Mouse (Mus musculus) frontal cortex, postnatal 14 days (tissue): ENCODE results near the gene Tenm4.

Experiments
- DNase-seq, 2 experiments: peaks; one replicate each; pipeline ENCODE4 v3.0.0; 2022; ENCODE audit warnings: low spot score in 2 of 2

Gene Tenm4

GRCm38 (mm10) chr7:96170924-96171595 lies at the start of gene Tenm4:
Gene Tenm4, plus strand, starts transcription at chr7:96171246.
- DNase-seq, result no peak

GRCm38 (mm10) chr7:96130763-96131162 lies 40.3 kb upstream of the Tenm4 start:
- no peak for DNase-seq

- DNase-seq, result no peak
Observed at GRCm38 (mm10) chr7:96131175-96131574, 39.9 kb upstream of the Tenm4 start.

GRCm38 (mm10) chr7:96136497-96136961 lies 34.5 kb upstream of the Tenm4 start:
- no peak for DNase-seq

GRCm38 (mm10) chr7:96141876-96142275 lies 29.2 kb upstream of the Tenm4 start:
- DNase-seq, result no peak

- DNase-seq, result peak in 1 of 2 experiments; percentile 8
Observed at GRCm38 (mm10) chr7:96142973-96143596, 28.0 kb upstream of the Tenm4 start.

GRCm38 (mm10) chr7:96147436-96147835 lies 23.6 kb upstream of the Tenm4 start:
- DNase-seq, result no peak

GRCm38 (mm10) chr7:96148191-96148590 lies 22.9 kb upstream of the Tenm4 start:
- no peak for DNase-seq

GRCm38 (mm10) chr7:96151277-96151676 lies 19.8 kb upstream of the Tenm4 start:
- peak in 1 of 2 experiments; percentile 44 for DNase-seq

- DNase-seq, result no peak
Observed at GRCm38 (mm10) chr7:96151961-96152360, 19.1 kb upstream of the Tenm4 start.

GRCm38 (mm10) chr7:96152431-96152830 lies 18.6 kb upstream of the Tenm4 start:
- no peak for DNase-seq

GRCm38 (mm10) chr7:96152924-96153359 lies 18.1 kb upstream of the Tenm4 start:
- no peak for DNase-seq

- no peak for DNase-seq
Observed at GRCm38 (mm10) chr7:96154025-96154424, 17.0 kb upstream of the Tenm4 start.

- DNase-seq, result no peak
Observed at GRCm38 (mm10) chr7:96156481-96157255, 14.4 kb upstream of the Tenm4 start.

- DNase-seq, result no peak
Observed at GRCm38 (mm10) chr7:96164141-96164540, 6.9 kb upstream of the Tenm4 start.

- DNase-seq, result no peak
Observed at GRCm38 (mm10) chr7:96168921-96169320, 2.1 kb upstream of the Tenm4 start.

GRCm38 (mm10) chr7:96171596-96172563 lies 834 bp downstream of the Tenm4 start:
- no peak for DNase-seq

GRCm38 (mm10) chr7:96176781-96177180 lies 5.7 kb downstream of the Tenm4 start:
- DNase-seq, result no peak

- DNase-seq, result no peak
Observed at GRCm38 (mm10) chr7:96181751-96182150, 10.7 kb downstream of the Tenm4 start.

- no peak for DNase-seq
Observed at GRCm38 (mm10) chr7:96183195-96183594, 12.1 kb downstream of the Tenm4 start.

- no peak for DNase-seq
Observed at GRCm38 (mm10) chr7:96185411-96185810, 14.4 kb downstream of the Tenm4 start.
